Mouse (Mus musculus): Measurements from ENCODE around the gene Cfap45. TPM values are rescaled to one million over a fixed set of nuclear protein-coding genes. Genes with fewer than 3 reads are reported as not detected.

Cfap45 gene
- polyA plus RNA-seq (2012; rRNA removed) = 0.47 and 0.53 TPM in 2 replicates

GRCm38 (mm10) chr1:172520576-172521440, at the start of gene Cfap45:
TSS of gene Cfap45 (plus strand) at chr1:172520801.

DNA sequence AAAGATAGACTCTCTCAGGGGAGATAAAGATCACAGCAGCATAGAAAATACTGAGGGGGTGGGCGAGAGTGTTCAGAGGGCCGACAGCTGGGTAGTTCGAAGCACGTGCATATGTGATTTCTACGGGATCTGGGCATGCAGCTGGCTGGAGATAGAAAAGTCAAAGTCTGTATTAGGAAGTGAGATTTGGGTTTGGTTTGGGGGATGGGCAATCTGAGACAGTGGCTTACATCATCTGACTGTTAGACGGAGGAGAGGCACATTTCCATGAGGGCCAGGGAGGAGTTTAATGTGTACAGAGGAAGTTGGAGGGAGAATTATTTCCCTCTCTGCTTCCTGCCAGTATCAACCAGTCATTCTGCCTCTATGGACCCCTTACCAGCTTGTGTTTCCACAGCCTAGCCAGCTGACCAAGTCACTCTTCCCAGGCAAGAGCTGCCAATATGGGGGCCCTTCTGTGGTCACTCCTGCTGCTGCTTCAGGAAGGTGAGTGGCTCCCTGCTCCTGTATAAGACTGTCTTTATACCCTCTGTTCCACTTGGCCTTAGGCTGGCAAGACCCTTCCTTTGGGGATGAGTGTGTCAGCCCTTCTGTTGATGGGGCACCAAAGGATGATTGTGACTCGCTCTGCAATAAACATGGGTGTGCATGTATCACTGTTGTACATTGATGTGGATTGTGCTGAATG, 45.4 kb upstream of the Cfap45 start, which contains the start of gene Slamf9:
Gene Slamf9 (plus strand): TSS at position 305 of the 688 bp plus-strand sequence.

DNA sequence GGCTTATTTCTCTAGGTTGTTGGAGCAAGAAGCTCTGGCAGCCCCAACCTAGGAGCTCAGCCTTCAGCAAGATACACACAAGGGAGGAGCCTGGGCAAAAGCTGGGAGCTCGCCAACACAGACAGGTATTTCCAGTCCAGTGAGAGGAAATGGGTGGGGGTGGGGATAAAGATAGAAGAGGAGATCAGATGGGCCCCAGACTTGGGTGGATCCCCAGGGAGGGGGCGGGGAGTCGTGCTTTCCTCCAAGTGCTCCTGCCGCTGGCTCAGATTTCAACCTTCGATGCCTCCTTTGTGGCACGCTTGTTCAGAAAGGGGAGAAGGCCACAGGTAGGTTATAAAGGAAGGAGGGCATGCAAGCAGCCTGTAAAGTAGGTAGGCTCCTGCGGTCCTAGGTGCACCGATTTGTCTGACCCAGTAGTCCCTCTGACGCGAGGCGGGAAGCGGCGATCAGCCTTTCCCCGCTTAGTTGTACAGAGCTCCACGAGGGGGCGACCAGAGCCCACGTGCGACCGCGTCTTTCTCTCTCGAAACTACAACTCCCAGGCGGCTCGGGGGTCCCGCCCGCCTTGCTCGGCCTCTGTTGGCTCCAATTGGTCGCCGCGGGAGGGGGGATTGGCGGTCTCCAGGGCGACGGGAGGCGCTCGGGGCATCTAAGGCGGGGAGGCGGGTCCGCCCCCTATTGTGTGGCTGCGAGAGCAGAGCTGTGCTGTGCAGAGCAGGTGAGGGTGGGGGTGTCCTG, 38.9 kb upstream of the Cfap45 start, which contains the start of gene Igsf9:
Gene Igsf9 (plus strand): TSS at position 249 of the 741 bp plus-strand sequence.

DNA sequence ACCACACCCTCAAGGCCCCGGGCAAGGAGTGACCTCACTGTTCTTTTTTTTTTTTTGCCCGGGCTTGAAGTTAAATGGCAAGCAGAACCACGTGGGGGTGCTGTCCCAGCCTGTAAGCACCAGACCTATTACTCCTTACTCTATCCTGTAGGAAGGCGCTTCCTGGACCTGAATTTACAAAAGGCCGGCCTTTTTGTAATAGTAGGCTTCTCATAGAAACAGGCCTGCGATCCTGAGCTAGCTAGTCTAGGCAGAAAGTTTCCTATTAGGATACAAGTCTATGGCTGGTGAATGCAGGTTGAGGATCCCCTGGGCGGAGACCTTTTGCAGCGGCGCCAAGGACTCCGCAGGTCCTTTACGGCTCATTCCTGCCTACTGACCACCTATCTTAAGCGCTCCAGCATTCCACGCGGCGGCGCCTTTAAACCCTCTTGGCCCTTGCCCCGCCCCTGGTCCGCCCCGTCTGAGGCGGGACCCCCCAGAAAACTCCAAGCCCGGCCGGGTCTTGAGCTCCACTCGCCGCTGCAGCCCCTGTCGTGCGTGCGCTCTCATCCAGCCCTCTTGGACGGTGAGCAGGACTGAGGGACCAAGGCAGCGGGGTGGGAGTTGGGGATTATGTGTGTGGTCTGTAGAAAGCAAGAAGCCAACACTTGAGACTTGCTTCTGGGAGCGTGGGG, 20.7 kb upstream of the Cfap45 start, which contains the start of gene Tagln2:
Gene Tagln2 (plus strand): TSS at position 283 of the 677 bp plus-strand sequence.

DNA sequence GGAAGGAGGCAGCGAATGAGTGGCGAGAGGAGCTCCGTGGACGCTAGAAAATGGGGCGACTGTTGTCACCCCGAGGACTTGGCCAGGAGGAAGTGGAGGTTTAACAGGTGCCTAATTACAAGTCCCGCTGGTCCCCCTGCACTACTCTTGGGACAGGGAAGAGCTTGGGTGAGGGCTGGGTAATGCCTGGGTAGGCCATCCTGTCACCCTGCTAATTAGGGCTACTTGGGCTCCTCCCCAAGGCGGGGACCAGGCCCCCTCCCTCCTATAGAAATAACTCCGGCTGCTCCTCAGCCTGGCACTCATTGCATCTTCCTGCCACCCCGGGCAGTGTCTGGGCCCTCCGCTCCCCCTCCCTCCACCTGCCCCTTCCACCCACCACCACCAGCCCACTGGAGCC, 35.0 kb downstream of the Cfap45 start, which contains the start of gene Vsig8:
Gene Vsig8 (plus strand): TSS at position 301 of the 400 bp plus-strand sequence.

DNA sequence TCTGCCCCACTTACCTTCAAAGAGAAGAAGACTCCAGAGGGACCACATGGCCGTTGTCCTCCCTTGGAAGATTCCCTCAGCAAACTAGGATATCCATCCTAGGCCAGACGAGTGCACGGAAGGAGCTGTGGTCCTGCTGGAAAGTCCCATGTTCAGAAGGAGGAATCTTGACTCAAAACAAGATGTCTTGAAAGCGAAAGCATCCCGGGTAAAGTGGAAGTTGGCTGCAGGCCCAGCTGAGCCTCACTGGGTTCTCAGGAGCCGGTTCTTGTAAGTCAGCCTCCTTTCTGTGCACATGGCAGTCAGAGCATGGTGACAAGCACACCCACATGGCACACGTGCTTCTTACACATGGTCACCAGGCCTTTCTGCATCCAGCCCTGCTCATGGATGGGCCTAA, 69.8 kb downstream of the Cfap45 start, which contains the start of gene Slamf8:
Gene Slamf8 (minus strand): TSS at position 184 of the 400 bp plus-strand sequence.

Other genes starting within 250 kb of the Cfap45 start
- 0.09 and 0.12 TPM in 2 replicates for gene Atp1a2, start 222.7 kb upstream of the Cfap45 start, polyA plus RNA-seq (2012; rRNA removed)
- 0.04 and 0.05 TPM in 2 replicates for gene Kcnj9, start 191.5 kb upstream of the Cfap45 start, polyA plus RNA-seq (2012; rRNA removed)
- gene Kcnj10, start 179.6 kb upstream of the Cfap45 start, polyA plus RNA-seq (2012; rRNA removed) = 0.14 and 0.17 TPM in 2 replicates
- 3.6 TPM in 2 replicates for gene Pigm, start 144.3 kb upstream of the Cfap45 start, polyA plus RNA-seq (2012; rRNA removed)
- 0.96 and 1.1 TPM in 2 replicates for gene Slamf9, start 45.4 kb upstream of the Cfap45 start, polyA plus RNA-seq (2012; rRNA removed)
- gene Igsf9, start 39.0 kb upstream of the Cfap45 start, polyA plus RNA-seq (2012; rRNA removed) = 1.2 and 1.3 TPM in 2 replicates
- gene Tagln2, start 20.8 kb upstream of the Cfap45 start, polyA plus RNA-seq (2012; rRNA removed) = 86.1 and 90.5 TPM in 2 replicates
- gene Vsig8, start 35.1 kb downstream of the Cfap45 start, polyA plus RNA-seq (2012; rRNA removed) = 0.26 and 0.84 TPM in 2 replicates
- gene Slamf8, start 69.8 kb downstream of the Cfap45 start, polyA plus RNA-seq (2012; rRNA removed) = 0.19 and 0.31 TPM in 2 replicates
- gene Fcrl6, start 81.8 kb downstream of the Cfap45 start, polyA plus RNA-seq (2012; rRNA removed) = 0.52 and 0.58 TPM in 2 replicates
- 8.8 and 10.1 TPM in 2 replicates for gene Dusp23, start 112.2 kb downstream of the Cfap45 start, polyA plus RNA-seq (2012; rRNA removed)
- 249 and 255 TPM in 2 replicates for gene Crp, start 177.3 kb downstream of the Cfap45 start, polyA plus RNA-seq (2012; rRNA removed)

Measured in liver, embryonic 18 days (tissue).